Mouse (Mus musculus) MEL (cell line): ENCODE data around the gene Krt80. TPM values are rescaled to one million over a fixed set of nuclear protein-coding genes. Genes with fewer than 3 reads are reported as not detected.

Source experiments
- DNase-seq: peaks from one replicate; pipeline ENCODE4 v3.0.0; 2011; ENCODE audit warnings: low read depth, low spot score
- H3K27ac ChIP-seq: 2 replicates; pipeline ENCODE4 v1.5.1; 2012; ENCODE audit warnings: low read depth, mild to moderate bottlenecking, control low read depth, low read length, moderate library complexity; ENCODE audit not compliant: control insufficient read depth
- H3K27me3 ChIP-seq, 2 experiments: fragments of 150-350 bp in 1 of 2; sonication (generic) in 1 of 2; 2 replicates each; pipeline ENCODE4 v1.6.1; 2012; ENCODE audit warnings: low read length in 2 of 2, mild to moderate bottlenecking in 2 of 2, improper control_type of control experiment in 1 of 2, moderate library complexity in 1 of 2; ENCODE audit not compliant: insufficient read depth in 2 of 2, control insufficient read depth in 1 of 2
- H3K36me3 ChIP-seq, 2 experiments: 2 replicates each; pipeline ENCODE4 v1.6.1; 2012 to 2014; ENCODE audit warnings: low read length in 2 of 2, improper control_type of control experiment in 1 of 2, inconsistent platforms in 1 of 2, mild to moderate bottlenecking in 1 of 2; ENCODE audit not compliant: insufficient read depth in 2 of 2, control insufficient read depth in 1 of 2
- H3K4me1 ChIP-seq, 2 experiments: fragments of 150-350 bp in 1 of 2; sonication (generic) in 1 of 2; 2 replicates each; pipeline ENCODE4 v1.6.1; 2012; ENCODE audit warnings: low read length in 2 of 2, improper control_type of control experiment in 1 of 2, mild to moderate bottlenecking in 1 of 2; ENCODE audit not compliant: insufficient read depth in 2 of 2, control insufficient read depth in 1 of 2
- H3K4me3 ChIP-seq, 2 experiments: fragments of 150-350 bp in 1 of 2; sonication (generic) in 1 of 2; 2 replicates each; pipeline ENCODE4 v1.5.1; 2012; ENCODE audit warnings: low read depth in 2 of 2, low read length in 2 of 2, mild to moderate bottlenecking in 2 of 2, moderate library complexity in 2 of 2, control low read depth in 1 of 2, improper control_type of control experiment in 1 of 2; ENCODE audit not compliant: control insufficient read depth in 1 of 2, insufficient read depth in 1 of 2
- H3K79me2 ChIP-seq: 2 replicates; pipeline ENCODE4 v1.6.1; 2012; ENCODE audit warnings: mild to moderate bottlenecking, low read length, moderate library complexity; ENCODE audit not compliant: control insufficient read depth, poor library complexity, insufficient read depth
- H3K9ac ChIP-seq: 2 replicates; pipeline ENCODE4 v1.6.1; 2012; ENCODE audit warnings: low read depth, mild to moderate bottlenecking, control low read depth, low read length, moderate library complexity; ENCODE audit not compliant: control insufficient read depth, poor library complexity, severe bottlenecking
- H3K9me3 ChIP-seq: fragments of 150-350 bp; sonication (generic); replicated peaks from 2 replicates; pipeline ENCODE4 v1.6.1; 2012; ENCODE audit warnings: mild to moderate bottlenecking, low read length, improper control_type of control experiment, moderate library complexity; ENCODE audit not compliant: insufficient read depth
- BHLHE40 ChIP-seq: IDR thresholded peaks from 2 replicates; pipeline ENCODE4 v1.6.1; 2012; ENCODE audit warnings: low read depth, mild to moderate bottlenecking, inconsistent platforms, low read length, improper control_type of control experiment, borderline replicate concordance
- CHD1 ChIP-seq: IDR thresholded peaks from 2 replicates; pipeline ENCODE4 v1.6.1; 2012; ENCODE audit warnings: low read depth, mild to moderate bottlenecking, inconsistent platforms, low read length, improper control_type of control experiment
- CTCF ChIP-seq, 3 experiments: IDR thresholded peaks in 2 of 3; conservative IDR thresholded peaks in 1 of 3; 2 replicates each; pipeline ENCODE4 v1.5.1; 2011 to 2012; ENCODE audit warnings: low read length in 3 of 3, low read depth in 2 of 3, mild to moderate bottlenecking in 2 of 3, improper control_type of control experiment in 1 of 3, inconsistent platforms in 1 of 3, mixed read lengths in 1 of 3, moderate library complexity in 1 of 3; ENCODE audit not compliant: control insufficient read depth in 1 of 3, insufficient read depth in 1 of 3, poor library complexity in 1 of 3, severe bottlenecking in 1 of 3
- E2F4 ChIP-seq: IDR thresholded peaks from 2 replicates; pipeline ENCODE4 v1.6.1; 2011; ENCODE audit warnings: low read depth, low read length, improper control_type of control experiment, borderline replicate concordance
- EP300 ChIP-seq, 2 experiments: IDR thresholded peaks; 2 replicates each; pipeline ENCODE4 v1.6.1; 2011; ENCODE audit warnings: improper control_type of control experiment in 2 of 2, low read length in 2 of 2, low read depth in 1 of 2, mild to moderate bottlenecking in 1 of 2
- ETS1 ChIP-seq: IDR thresholded peaks from 2 replicates; pipeline ENCODE4 v1.6.1; 2012; ENCODE audit warnings: low read depth, mild to moderate bottlenecking, inconsistent platforms, low read length, improper control_type of control experiment, moderate library complexity
- GABPA ChIP-seq: IDR thresholded peaks from 2 replicates; pipeline ENCODE4 v1.6.1; 2012; ENCODE audit warnings: low read depth, mild to moderate bottlenecking, inconsistent platforms, low read length, improper control_type of control experiment, moderate library complexity
- JUND ChIP-seq: IDR thresholded peaks from 2 replicates; pipeline ENCODE4 v1.6.1; 2011; ENCODE audit warnings: low read depth, mild to moderate bottlenecking, improper control_type of control experiment, low read length
- KAT2A ChIP-seq: conservative IDR thresholded peaks from 2 replicates; pipeline ENCODE4 v1.6.1; 2012; ENCODE audit warnings: low read depth, low read length, improper control_type of control experiment, inconsistent platforms
- MAFK ChIP-seq: IDR thresholded peaks from 2 replicates; pipeline ENCODE4 v1.6.1; 2011; ENCODE audit warnings: low read depth, mild to moderate bottlenecking, low read length, improper control_type of control experiment, borderline replicate concordance
- MAX ChIP-seq: IDR thresholded peaks from 2 replicates; pipeline ENCODE4 v1.6.1; 2011; ENCODE audit warnings: low read length, improper control_type of control experiment
- MAZ ChIP-seq: IDR thresholded peaks from 2 replicates; pipeline ENCODE4 v1.6.1; 2012; ENCODE audit warnings: low read depth, mild to moderate bottlenecking, inconsistent platforms, low read length, improper control_type of control experiment
- MYC ChIP-seq: IDR thresholded peaks from 2 replicates; pipeline ENCODE4 v1.6.1; 2011; ENCODE audit warnings: low read depth, mild to moderate bottlenecking, low read length, improper control_type of control experiment, moderate library complexity
- NRF1 ChIP-seq: IDR thresholded peaks from 2 replicates; pipeline ENCODE4 v1.6.1; 2014; ENCODE audit warnings: low read depth, mild to moderate bottlenecking, inconsistent platforms, low read length, improper control_type of control experiment, moderate library complexity; ENCODE audit not compliant: poor library complexity, insufficient read depth, severe bottlenecking
- POLR2AphosphoS5 ChIP-seq: IDR thresholded peaks from 2 replicates; pipeline ENCODE4 v1.6.1; 2012; ENCODE audit warnings: low read depth, borderline replicate concordance, mild to moderate bottlenecking, inconsistent platforms, low read length, moderate library complexity, mixed read lengths
- RAD21 ChIP-seq: IDR thresholded peaks from 2 replicates; pipeline ENCODE4 v1.6.1; 2011; ENCODE audit warnings: mild to moderate bottlenecking, low read depth, low read length, improper control_type of control experiment
- RCOR1 ChIP-seq: IDR thresholded peaks from 2 replicates; pipeline ENCODE4 v1.6.1; 2012; ENCODE audit warnings: low read depth, mild to moderate bottlenecking, inconsistent platforms, low read length, improper control_type of control experiment
- SIN3A ChIP-seq: IDR thresholded peaks from 2 replicates; pipeline ENCODE4 v1.6.1; 2012; ENCODE audit warnings: low read length, improper control_type of control experiment, inconsistent platforms
- SMC3 ChIP-seq: IDR thresholded peaks from 2 replicates; pipeline ENCODE4 v1.6.1; 2011; ENCODE audit warnings: low read depth, low read length, improper control_type of control experiment
- TAL1 ChIP-seq: IDR thresholded peaks from 2 replicates; pipeline ENCODE4 v1.6.1; 2012; ENCODE audit warnings: mild to moderate bottlenecking, inconsistent platforms, low read length, moderate library complexity, mixed read lengths
- UBTF ChIP-seq: IDR thresholded peaks from 2 replicates; pipeline ENCODE4 v1.6.1; 2012; ENCODE audit warnings: low read depth, mild to moderate bottlenecking, inconsistent platforms, low read length, improper control_type of control experiment, moderate library complexity, borderline replicate concordance; ENCODE audit not compliant: insufficient read depth
- USF1 ChIP-seq: IDR thresholded peaks from 2 replicates; pipeline ENCODE4 v1.6.1; 2014; ENCODE audit warnings: low read depth, mild to moderate bottlenecking, inconsistent platforms, low read length, improper control_type of control experiment, moderate library complexity
- ZC3H11A ChIP-seq: IDR thresholded peaks from 2 replicates; pipeline ENCODE4 v1.6.1; 2012; ENCODE audit warnings: low read depth, mild to moderate bottlenecking, inconsistent platforms, low read length, improper control_type of control experiment
- ZMIZ1 ChIP-seq: IDR thresholded peaks from 2 replicates; pipeline ENCODE4 v1.6.1; 2012; ENCODE audit warnings: low read depth, mild to moderate bottlenecking, inconsistent platforms, low read length, improper control_type of control experiment, moderate library complexity
- ZNF384 ChIP-seq: IDR thresholded peaks from 2 replicates; pipeline ENCODE4 v1.6.1; 2012; ENCODE audit warnings: low read depth, mild to moderate bottlenecking, inconsistent platforms, low read length, improper control_type of control experiment
- polyA plus RNA-seq, 2 experiments: library from polyadenylated mRNA; stranded (reverse) in 1 of 2; unstranded in 1 of 2; fragments of >175 nt in 1 of 2; fragments of >200 nt in 1 of 2; gene quantifications; 2 replicates each; pipeline versions ENCODE4 v1.2.1 to v1.2.4; 2012; ENCODE audit warnings: low replicate concordance in 2 of 2, low read depth in 1 of 2; ENCODE audit not compliant: insufficient read length in 2 of 2, insufficient read depth in 1 of 2, missing spikeins in 1 of 2
- total RNA-seq: library from RNA; depleted of rRNA; stranded (reverse); fragments of 300-350 nt; gene quantifications from 2 replicates; pipeline ENCODE4 v1.2.3, GENCODE M21; 2012

Gene Krt80
- total and polyA plus RNA-seq, 3 experiments, result not detected

DNA sequence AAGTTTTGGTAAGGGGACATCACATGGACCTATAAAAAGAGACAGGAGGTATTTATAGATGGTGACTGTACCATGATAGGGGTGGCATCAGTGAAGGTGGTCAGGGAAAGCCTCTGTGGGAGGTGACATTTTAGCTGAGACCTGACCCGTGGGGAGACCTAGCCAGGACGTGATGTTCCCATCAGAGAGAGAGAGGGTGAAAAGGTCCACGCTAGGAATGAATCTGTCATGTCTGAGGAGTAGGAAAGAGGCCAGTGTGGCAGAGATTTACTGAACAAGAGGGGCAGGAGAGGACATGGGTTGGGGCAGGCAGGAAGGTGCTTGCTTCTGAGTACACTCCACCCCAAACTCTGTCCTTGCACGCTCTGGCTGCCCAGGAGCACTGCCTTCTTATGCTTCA, 66.1 kb downstream of the Krt80 start:
- Histone ChIP-seq H3K27ac (no peak overlapping the region), H3K9me3 (no peaks in the 10 kb centered on the region), H3K4me1 (peaks cover 10 to 16% of the 10 kb centered on the region in 2 experiments; a peak in 3 of 4 replicates), H3K27me3 (no peaks in the 10 kb centered on the region), H3K79me2 (no peaks in the 10 kb centered on the region), H3K36me3 (peaks cover 0 to 11% of the 10 kb centered on the region in 2 experiments; a peak in 2 of 4 replicates), H3K4me3 (no peak overlapping the region), H3K9ac (no peak overlapping the region)
- TF ChIP-seq USF1, result no peak
- no peak for DNase-seq

DNA sequence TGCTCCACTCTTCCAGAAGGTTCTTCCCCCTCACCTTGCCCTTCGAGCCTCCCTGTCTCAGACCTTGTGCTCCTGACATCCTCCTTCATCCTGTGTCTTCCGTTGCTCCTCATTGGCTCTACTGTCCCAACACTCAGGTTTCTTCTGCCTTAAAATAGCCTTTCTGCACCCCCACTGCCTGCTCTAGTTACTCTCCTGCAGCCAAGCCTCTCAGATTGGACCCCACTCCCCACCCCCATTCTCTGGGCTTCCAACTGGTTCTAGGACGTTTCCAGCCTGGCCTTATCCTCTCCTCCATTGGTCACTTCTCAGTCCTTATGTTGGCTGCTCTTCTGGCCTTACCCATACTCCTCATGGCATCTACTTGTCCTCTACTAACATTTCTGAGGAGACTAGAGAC, 67.8 kb downstream of the Krt80 start:
- H3K9me3 ChIP-seq, result no peaks in the 10 kb centered on the region
- H3K9ac ChIP-seq, result no peak overlapping the region
- H3K79me2 ChIP-seq, result no peaks in the 10 kb centered on the region
- no peaks in the 10 kb centered on the region for H3K27me3 ChIP-seq
- H3K27ac ChIP-seq, result no peak overlapping the region
- peaks cover 0 to 11% of the 10 kb centered on the region in 2 experiments; a peak in 2 of 4 replicates for H3K36me3 ChIP-seq
- peaks cover 10 to 21% of the 10 kb centered on the region in 2 experiments; a peak in 3 of 4 replicates for H3K4me1 ChIP-seq
- no peak overlapping the region for H3K4me3 ChIP-seq
- DNase-seq, result no peak
- no peak for TF ChIP-seq ETS1
- TF ChIP-seq SIN3A, result no peak
- no peak for TF ChIP-seq MYC
- TF ChIP-seq USF1, result no peak
- TF ChIP-seq GABPA, result no peak
- no peak for TF ChIP-seq ZC3H11A
- no peak for TF ChIP-seq TAL1
- TF ChIP-seq ZMIZ1, result no peak
- TF ChIP-seq JUND, result no peak

DNA sequence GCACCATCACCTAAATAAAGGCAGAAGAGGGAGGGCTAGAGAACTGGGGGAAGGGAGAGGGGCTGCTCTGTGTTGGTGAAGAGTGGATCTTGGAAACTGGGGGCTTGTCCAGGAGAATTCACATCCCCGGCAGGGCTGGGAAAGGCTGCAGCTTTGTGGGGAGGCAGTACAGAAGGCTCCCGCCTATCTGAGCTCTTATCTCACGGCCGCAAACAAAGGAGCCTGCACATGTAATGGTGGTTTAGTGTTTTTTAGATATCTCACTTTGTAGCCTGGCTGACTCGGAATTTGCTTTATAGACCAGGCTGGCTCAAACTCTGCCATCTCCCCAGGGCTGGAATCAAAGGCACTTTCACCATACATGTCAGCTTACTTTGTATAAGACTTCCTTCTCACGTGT, 69.8 kb downstream of the Krt80 start:
- Histone ChIP-seq H3K4me1 (peaks cover 10 to 21% of the 10 kb centered on the region in 2 experiments; a peak in 3 of 4 replicates), H3K79me2 (no peaks in the 10 kb centered on the region), H3K27ac (no peak overlapping the region), H3K27me3 (no peaks in the 10 kb centered on the region), H3K9ac (no peak overlapping the region), H3K36me3 (peaks cover 0 to 11% of the 10 kb centered on the region in 2 experiments; a peak in 2 of 4 replicates), H3K4me3 (no peak overlapping the region), H3K9me3 (no peaks in the 10 kb centered on the region)
- peak; percentile 70 for DNase-seq
- TF ChIP-seq RCOR1 (peak; percentile 64), UBTF (no peak), MAFK (peak; percentile 31; the same call in 1 of the 2 replicates), RAD21 (no peak), ETS1 (peak; percentile 76), E2F4 (no peak), CTCF (IDR thresholded peaks at IDR 0.05 in 2 of 3, conservative IDR thresholded peaks at IDR 0.05 in 1 of 3; ENCODE audit: control insufficient read depth in 1 of 3, insufficient read depth in 1 of 3, low read depth in 2 of 3, low read length in 3 of 3, poor library complexity in 1 of 3, severe bottlenecking in 1 of 3) (no peak), ZMIZ1 (peak; percentile 31; the same call in 1 of the 2 replicates), POLR2AphosphoS5 (no peak), EP300 (IDR thresholded peaks at IDR 0.05; ENCODE audit: low read depth in 1 of 2, low read length in 2 of 2) (peak; percentile 76 to 79), MAZ (peak; percentile 60; the same call in 1 of the 2 replicates), NRF1 (no peak; the same call in 1 of the 2 replicates), TAL1 (no peak; the same call in 1 of the 2 replicates), CHD1 (no peak), USF1 (no peak), BHLHE40 (peak; percentile 90), ZNF384 (peak; percentile 36; the same call in 1 of the 2 replicates), KAT2A (no peak), MAX (peak; percentile 74), SMC3 (peak; percentile 13; the same call in 1 of the 2 replicates)
